Mouse (Mus musculus) layer of hippocampus, postnatal 36 days (tissue): ENCODE measurements around the gene Zfp692. TPM values are rescaled to one million over a fixed set of nuclear protein-coding genes. Genes with fewer than 3 reads are reported as not detected.

Source experiments
- DNase-seq, 2 experiments: peaks; one replicate each; pipeline ENCODE4 v3.0.0; 2022
- total RNA-seq, 2 experiments: library from RNA; stranded (reverse); gene quantifications; 2 replicates each; pipeline ENCODE4 v1.2.3; 2021

Gene Zfp692
- total RNA-seq, 2 experiments from 2014 or later = 27.6 to 31.4 TPM

- DNase-seq = no peak
Measured at GRCm38 (mm10) chr11:58308661-58309060, 1.8 kb downstream of the Zfp692 start.

- peak in 1 of 2 experiments; percentile 37 for DNase-seq
Measured at GRCm38 (mm10) chr11:58314069-58314468, 7.2 kb downstream of the Zfp692 start.

GRCm38 (mm10) chr11:58315536-58316168 is 8.8 kb downstream of the Zfp692 start:
- DNase-seq = no peak

GRCm38 (mm10) chr11:58316344-58316743 is 9.5 kb downstream of the Zfp692 start:
- DNase-seq = no peak

- DNase-seq = no peak
Measured at GRCm38 (mm10) chr11:58316768-58317390, 10.0 kb downstream of the Zfp692 start.

- DNase-seq = peak; percentile 95 to 96
Measured at GRCm38 (mm10) chr11:58322824-58323569, 16.1 kb downstream of the Zfp692 start.

GRCm38 (mm10) chr11:58323570-58324340 is 16.9 kb downstream of the Zfp692 start:
- DNase-seq = no peak

- DNase-seq = no peak
Measured at GRCm38 (mm10) chr11:58324614-58325229, 17.9 kb downstream of the Zfp692 start.

GRCm38 (mm10) chr11:58326781-58327180 is 19.9 kb downstream of the Zfp692 start:
- no peak for DNase-seq

GRCm38 (mm10) chr11:58329906-58330275 is 23.0 kb downstream of the Zfp692 start:
- DNase-seq = peak in 1 of 2 experiments; percentile 19

GRCm38 (mm10) chr11:58330276-58331148 is 23.6 kb downstream of the Zfp692 start, which contains the start of the genes Zfp672 and Sh3bp5l:
TSS of gene Zfp672 (minus strand) at chr11:58330339.
TSS of gene Sh3bp5l (plus strand) at chr11:58330724.
- DNase-seq = peak; percentile 91

GRCm38 (mm10) chr11:58331149-58331495 is 24.3 kb downstream of the Zfp692 start:
- DNase-seq = peak in 1 of 2 experiments; percentile 21

GRCm38 (mm10) chr11:58331546-58331945 is 24.7 kb downstream of the Zfp692 start:
- DNase-seq = no peak

- no peak for DNase-seq
Measured at GRCm38 (mm10) chr11:58334746-58335145, 27.9 kb downstream of the Zfp692 start.

- DNase-seq = no peak
Measured at GRCm38 (mm10) chr11:58346745-58347144, 39.9 kb downstream of the Zfp692 start.

GRCm38 (mm10) chr11:58350628-58351027 is 43.8 kb downstream of the Zfp692 start:
- DNase-seq = no peak

- no peak for DNase-seq
Measured at GRCm38 (mm10) chr11:58351179-58351578, 44.3 kb downstream of the Zfp692 start.

- DNase-seq = no peak
Measured at GRCm38 (mm10) chr11:58352681-58353548, 46.0 kb downstream of the Zfp692 start.

- DNase-seq = no peak
Measured at GRCm38 (mm10) chr11:58353709-58354108, 46.8 kb downstream of the Zfp692 start.

GRCm38 (mm10) chr11:58354476-58354875 is 47.6 kb downstream of the Zfp692 start:
- no peak for DNase-seq
